Mouse (Mus musculus): ENCODE measurements around the gene Dcps.
A peak's percentile ranks its signal among the peaks of the same experiment; 100 is the strongest.

Gene Dcps

DNA sequence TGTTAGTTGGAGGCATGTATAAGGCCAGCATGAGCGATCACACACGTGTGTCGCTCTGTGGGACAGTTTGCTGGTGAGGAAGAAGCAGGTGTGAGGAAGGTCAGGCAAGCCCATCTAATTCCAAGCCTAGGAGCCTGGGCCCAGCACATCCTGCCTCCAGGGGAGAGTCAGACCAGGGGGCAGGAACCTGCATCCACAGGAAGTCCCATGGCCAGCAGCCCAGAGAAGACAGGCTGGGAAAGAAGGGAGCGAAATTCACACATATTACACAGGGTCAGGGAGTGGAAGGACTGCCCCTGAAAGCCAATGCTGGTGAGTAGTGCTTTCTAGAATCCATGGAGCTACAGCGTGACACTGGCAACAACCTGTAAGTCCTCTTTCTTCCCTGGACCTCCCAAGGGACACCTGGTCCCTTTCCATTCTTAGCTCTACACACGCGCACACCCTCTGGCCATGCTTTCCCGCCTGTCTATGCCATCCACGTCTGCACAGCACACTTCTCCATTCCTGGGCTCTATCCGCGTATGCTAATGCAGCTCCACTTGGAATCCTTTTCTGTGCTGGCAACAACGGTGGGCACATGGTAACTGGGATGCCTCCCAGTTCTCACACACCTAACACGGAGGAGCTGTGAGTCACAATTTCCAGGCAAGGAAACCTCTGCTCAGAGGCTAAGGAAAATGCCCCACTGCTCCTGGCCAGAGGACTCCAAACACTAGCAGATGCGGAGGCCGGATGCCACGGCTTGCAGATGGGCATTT lies 44.0 kb downstream of the Dcps start:
- DNase-seq (ENCODE audit: low read depth) = no peak

GRCm38 (mm10) chr9:35128995-35129418 lies 46.9 kb downstream of the Dcps start:
- no peak for DNase-seq (ENCODE audit: low read depth)

DNA sequence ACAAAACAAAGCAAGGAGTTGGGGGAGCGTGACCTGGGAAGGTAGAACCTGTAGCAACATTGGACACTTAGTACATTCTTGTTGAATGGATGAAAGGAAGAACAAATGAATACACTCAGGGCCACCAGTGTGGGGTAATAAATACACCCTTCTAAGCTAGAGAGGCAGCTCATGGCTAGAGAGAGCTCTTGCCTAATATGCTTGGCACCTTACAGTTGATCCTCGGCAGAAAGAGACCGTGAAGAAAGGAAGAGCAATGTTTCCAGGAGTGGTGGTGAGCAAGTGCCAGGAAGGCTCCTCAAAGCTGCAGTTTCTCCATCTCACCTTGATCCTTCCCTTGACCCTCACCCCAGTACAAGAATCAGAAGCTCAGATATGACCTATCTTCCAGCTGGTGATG lies 47.3 kb downstream of the Dcps start:
- DNase-seq (ENCODE audit: low read depth) = no peak

- no peak for DNase-seq (ENCODE audit: low read depth)
These were observed 48.3 kb downstream of the Dcps start for GRCm38 (mm10) chr9:35127561-35127960.

- DNase-seq (ENCODE audit: low read depth) = no peak
These were observed 48.7 kb downstream of the Dcps start for GRCm38 (mm10) chr9:35127147-35127546.

DNA sequence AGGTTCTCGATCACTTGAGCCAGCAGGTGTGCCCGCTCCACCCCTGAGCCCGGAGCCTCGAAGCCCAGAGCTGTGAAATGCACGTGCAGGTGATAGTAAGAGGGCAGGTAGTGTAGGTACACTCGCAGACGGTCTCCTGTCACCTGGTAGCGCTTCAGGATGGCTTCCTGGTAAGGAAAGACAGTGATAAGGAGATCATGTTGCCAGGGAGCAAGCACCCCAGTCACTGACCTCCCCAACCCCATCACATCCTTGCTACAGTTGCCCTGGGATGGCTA lies 51.2 kb downstream of the Dcps start:
- no peak for DNase-seq (ENCODE audit: low read depth)

DNA sequence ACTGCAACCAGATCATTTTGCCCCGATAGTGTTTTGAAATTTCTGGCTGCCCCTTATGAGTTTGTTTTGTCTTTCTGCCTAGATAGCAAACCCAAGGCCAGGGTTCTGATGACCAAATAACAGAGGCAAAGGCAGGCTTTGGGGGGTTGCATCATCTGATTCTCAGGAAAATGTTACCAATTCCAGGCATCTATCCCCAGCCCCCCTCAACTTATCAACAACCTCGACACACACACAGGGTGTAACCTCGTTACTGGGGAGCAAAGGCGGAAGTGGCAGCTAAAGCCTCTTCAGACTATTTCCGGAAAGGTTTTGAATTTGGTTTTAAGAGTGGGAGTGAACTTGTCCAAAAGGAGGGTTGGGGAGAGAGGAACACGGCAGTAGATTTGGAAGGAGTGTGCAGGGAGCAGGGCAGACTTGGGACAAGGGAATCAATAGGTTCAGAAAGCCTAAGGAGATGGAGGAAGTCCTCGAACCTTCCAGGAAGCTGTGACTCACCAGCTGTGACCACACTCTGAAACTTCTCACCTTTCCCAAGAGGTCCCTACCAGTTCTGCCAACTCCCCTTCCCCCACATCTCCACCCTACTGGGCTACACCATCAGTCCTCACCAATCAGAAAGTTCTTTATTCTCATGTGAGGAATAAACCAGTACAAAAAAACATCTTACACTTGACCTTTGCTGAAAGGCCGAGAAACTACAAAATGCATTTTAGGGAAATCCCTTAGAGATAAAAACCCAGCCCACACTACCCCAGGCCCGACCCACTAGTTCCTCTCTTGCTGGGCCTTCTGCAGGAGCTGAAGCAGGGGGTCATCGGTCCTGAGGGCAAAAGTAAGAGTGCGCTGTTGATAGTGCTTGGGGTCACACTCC lies 51.8 kb downstream of the Dcps start:
- DNase-seq (ENCODE audit: low read depth) = peak; percentile 94

GRCm38 (mm10) chr9:35123456-35123803 lies 52.4 kb downstream of the Dcps start:
- DNase-seq (ENCODE audit: low read depth) = no peak

- peak; percentile 73 for DNase-seq (ENCODE audit: low read depth)
These were observed 53.2 kb downstream of the Dcps start for GRCm38 (mm10) chr9:35122551-35123266.

DNA sequence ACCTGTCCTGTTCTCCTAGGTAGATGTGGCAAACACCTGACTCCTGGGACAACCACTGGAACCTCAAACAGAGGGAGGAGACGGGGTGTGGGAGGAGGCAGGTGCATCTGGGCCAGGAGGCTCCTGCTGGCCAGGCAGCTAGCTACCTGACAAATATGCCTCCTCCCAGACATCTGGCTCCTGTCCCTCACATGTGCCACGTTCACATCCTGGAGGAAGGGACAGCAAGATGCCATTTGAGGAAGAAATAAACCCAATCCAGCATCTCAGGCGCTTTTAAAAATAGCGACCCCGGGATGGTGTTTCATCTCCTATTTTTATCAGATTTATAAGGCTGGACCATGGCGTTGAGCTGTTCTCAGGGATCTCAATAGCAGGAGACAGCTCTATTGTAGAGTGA lies 56.7 kb downstream of the Dcps start, which contains the start of gene St3gal4:
Gene St3gal4 (minus strand): TSS at position 101 of the 400 bp plus-strand sequence.
- no peak for DNase-seq (ENCODE audit: low read depth)

DNA sequence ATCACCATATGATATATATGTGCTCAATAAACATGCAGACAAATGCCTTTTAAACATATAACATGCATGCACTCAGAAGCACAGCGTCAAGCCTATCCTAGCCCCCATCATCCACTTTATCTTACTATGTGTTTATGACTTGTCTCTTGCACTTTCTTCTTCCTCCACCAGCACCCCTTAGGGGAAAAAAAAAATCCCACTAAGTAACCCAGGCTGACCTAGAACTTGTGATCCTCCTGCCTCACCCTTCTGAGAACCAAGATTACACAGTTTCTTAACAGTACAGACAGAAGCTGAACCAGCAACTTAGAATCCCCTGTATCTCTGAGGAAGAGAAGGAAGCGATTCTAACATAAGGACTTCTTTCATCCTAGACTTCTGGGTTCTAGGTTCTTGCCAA lies 57.3 kb downstream of the Dcps start:
- DNase-seq (ENCODE audit: low read depth) = peak; percentile 33

GRCm38 (mm10) chr9:35117384-35118295 lies 58.2 kb downstream of the Dcps start:
- DNase-seq (ENCODE audit: low read depth) = peak; percentile 97

GRCm38 (mm10) chr9:35116391-35117381 lies 59.2 kb downstream of the Dcps start:
- peak; percentile 93 for DNase-seq (ENCODE audit: low read depth)

DNA sequence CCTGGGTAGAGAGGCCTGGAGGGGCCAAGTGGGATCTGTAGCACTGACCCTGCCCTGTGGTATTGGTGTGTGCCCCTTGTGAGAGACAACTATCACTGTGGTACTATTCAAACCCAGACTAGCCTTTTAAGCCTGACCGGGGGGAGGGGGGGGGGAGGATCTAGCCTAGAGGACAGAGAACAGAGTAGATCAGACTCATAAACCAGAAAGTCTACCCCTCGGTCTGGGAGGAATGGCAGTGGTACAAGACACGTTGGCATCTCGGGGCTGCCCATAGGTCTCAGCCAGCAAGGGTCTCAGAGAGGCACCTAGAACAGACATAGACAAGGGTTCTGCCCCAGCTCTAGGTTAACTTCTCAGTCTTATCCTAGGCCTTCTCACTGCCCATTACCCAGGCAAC lies 60.1 kb downstream of the Dcps start:
- peak; percentile 33 for DNase-seq (ENCODE audit: low read depth)

DNA sequence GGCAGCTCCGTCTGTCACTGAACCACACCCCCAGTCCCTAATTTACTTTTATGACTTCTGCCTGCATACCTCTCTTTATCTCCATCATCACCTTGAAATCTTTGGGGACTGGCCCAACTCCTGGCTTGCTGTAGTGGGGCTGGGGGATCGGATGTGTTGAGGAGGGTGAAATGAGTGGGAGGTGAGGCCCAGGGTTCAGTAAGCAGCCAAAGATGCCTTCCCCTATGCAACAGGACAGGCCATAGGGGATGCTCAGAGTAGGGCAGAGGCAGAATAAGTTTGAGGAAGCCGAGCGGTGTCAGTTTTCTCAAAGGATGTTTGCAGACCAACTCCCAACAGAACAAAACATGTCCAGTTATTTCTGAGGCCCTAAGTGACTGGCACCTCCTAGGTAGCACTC lies 60.6 kb downstream of the Dcps start:
- DNase-seq (ENCODE audit: low read depth) = peak; percentile 30

GRCm38 (mm10) chr9:35114234-35114633 lies 61.6 kb downstream of the Dcps start:
- DNase-seq (ENCODE audit: low read depth) = no peak

DNA sequence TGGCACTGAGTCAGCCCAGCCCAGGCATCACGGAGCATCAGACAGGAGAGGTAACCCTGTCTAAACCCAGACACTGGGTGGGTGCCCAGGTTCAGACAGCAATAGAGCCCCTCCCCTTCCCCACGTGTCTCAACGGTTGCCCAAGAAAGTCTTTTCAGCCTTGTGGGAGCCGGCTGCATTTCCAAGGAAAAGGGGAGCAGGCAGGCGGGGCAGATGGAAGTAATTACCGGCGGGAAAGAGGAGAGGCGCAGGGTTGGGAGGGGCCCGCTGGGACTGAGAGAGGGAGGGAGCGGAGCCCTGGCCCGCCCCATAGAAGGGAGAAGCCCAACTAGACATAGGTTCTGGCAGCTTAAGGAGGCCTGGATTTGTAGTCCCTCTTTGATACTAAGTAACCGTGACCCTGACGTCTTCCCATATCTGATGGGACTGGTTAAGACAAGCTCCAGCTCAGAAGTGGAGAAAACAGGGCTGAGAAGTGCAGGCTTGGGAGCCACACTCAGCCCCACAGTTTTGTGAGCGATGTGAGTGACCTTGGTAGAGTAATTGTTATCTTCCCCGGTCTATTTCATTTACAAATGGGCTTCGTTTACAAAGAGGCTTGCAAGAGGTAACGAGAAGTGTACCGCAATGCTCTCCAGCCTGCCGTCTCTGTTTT lies 63.8 kb downstream of the Dcps start:
- no peak for DNase-seq (ENCODE audit: low read depth)

- DNase-seq (ENCODE audit: low read depth) = no peak
These were observed 64.4 kb downstream of the Dcps start for GRCm38 (mm10) chr9:35111446-35111845.

DNA sequence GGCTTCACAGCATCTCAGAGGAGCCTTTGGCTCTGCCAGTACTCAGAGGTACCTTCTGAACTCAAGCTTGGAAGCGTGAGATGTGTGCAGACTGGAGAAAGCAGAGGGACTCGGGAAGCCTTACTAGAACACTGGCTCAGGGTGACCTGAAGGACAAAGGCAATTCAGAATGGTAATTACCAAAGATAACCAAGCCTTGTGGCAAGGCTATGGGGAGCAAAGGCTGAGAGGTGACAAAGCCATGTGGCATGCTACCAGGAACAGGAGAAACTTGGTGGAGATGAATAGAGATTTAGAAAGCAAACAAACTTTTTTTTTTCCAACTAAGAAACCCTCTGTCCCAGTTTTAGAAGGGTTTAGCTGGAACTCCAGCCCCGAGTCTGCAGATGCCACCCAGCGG lies 65.3 kb downstream of the Dcps start:
- no peak for DNase-seq (ENCODE audit: low read depth)

DNA sequence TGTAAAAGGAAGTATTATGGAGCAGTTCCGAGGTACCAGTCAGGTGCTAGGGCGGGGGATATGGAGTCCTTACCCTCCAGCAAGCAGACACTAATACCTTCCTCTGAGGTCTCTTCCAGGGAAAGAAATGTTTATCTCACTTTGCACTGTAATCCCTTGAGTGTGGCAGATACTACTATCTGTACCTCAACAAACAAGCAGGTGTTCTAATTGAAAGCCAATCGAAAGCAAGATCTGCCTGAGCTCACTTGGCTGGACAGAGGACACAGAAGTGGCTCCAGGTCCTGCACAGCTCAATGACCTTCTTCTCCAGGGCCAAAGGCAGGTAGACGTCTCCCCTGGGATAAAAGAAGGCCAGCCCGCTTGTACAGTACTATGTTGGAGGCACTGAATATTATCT lies 65.8 kb downstream of the Dcps start:
- no peak for DNase-seq (ENCODE audit: low read depth)
